Mouse (Mus musculus) embryonic fibroblast, embryonic 13.5 days (primary cell): ENCODE results near the gene Nav2.

Experiments used
- CTCF ChIP-seq: IDR thresholded peaks from 2 replicates; pipeline ENCODE4 v1.5.1; 2011; ENCODE audit warnings: mild to moderate bottlenecking, control low read depth, low read length, moderate library complexity, borderline replicate concordance; ENCODE audit not compliant: insufficient read depth
- POLR2A ChIP-seq: IDR thresholded peaks from 2 replicates; pipeline ENCODE4 v1.6.1; 2011; ENCODE audit warnings: low read depth, mild to moderate bottlenecking, control low read depth, low read length, moderate library complexity

- no peak for TF ChIP-seq POLR2A
- peak; percentile 73 for TF ChIP-seq CTCF
Observed at GRCm38 (mm10) chr7:49427843-49428242, 519.3 kb downstream of the Nav2 start.
